Mouse (Mus musculus): ENCODE measurements around the gene Srgn. TPM values are rescaled to one million over a fixed set of nuclear protein-coding genes. Genes with fewer than 3 reads are reported as not detected.
A peak's percentile ranks its signal among the peaks of the same experiment; 100 is the strongest.
"Not testable (repeated sequence)": the region's sequence is repeated elsewhere in the genome, so short reads cannot be mapped to it uniquely, and the experiment has no call there.

Gene Srgn
- polyA plus RNA-seq, 1 experiment from 2014 or later: 8.2 TPM

GRCm38 (mm10) chr10:62481108-62481852 lies 46.0 kb downstream of the Srgn start:
- H3K4me2 ChIP-seq: no peak overlapping the region
- peaks cover 7% of the 10 kb centered on the region for H3K4me1 ChIP-seq
- H3K4me3 ChIP-seq: no peak overlapping the region
- no peak overlapping the region for H3K9ac ChIP-seq
- peaks cover 12% of the 10 kb centered on the region for H3K36me3 ChIP-seq
- WGBS: 74% methylated on average over 7 of the region's 7 CpGs
- H3K27ac ChIP-seq (replicated peaks): no peak overlapping the region
- ATAC-seq (ENCODE audit: extremely low read depth, insufficient number of reproducible peaks, low FRiP score, low TSS enrichment): no peak
- H3K9me3 ChIP-seq: no peaks in the 10 kb centered on the region
- no peaks in the 10 kb centered on the region for H3K27me3 ChIP-seq (replicated peaks)

- no peak overlapping the region for H3K9ac ChIP-seq
- ATAC-seq (ENCODE audit: extremely low read depth, insufficient number of reproducible peaks, low FRiP score, low TSS enrichment): no peak
- no peaks in the 10 kb centered on the region for H3K9me3 ChIP-seq
- H3K27ac ChIP-seq (replicated peaks): no peak overlapping the region
- no peaks in the 10 kb centered on the region for H3K27me3 ChIP-seq (replicated peaks)
- H3K36me3 ChIP-seq: peaks cover 19% of the 10 kb centered on the region
- H3K4me2 ChIP-seq: no peak overlapping the region
- WGBS: 74% methylated on average over 2 of the region's 2 CpGs
- peaks cover 2% of the 10 kb centered on the region; the same call in 1 of the 2 replicates for H3K4me1 ChIP-seq
- no peak overlapping the region for H3K4me3 ChIP-seq
Observed at GRCm38 (mm10) chr10:62476980-62477379, 50.3 kb downstream of the Srgn start.

DNA sequence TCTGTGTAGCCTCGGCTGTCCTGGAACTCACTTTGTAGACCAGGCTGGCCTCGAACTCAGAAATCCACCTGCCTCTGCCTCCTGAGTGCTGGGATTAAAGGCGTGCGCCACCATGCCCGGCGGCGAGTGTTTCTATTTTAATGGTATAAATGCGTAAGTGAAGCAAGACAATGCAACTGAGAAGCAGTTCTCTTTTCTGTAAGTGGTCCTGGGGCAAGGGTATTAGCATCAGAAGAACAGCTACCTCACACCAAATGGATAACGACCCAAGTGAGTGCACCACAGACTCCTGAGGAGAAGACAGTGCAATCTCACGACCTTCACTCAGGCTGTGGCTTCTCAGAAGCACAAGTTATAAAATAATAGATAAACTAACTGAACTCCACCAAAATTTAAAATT lies 52.3 kb downstream of the Srgn start:
- ATAC-seq (ENCODE audit: extremely low read depth, insufficient number of reproducible peaks, low FRiP score, low TSS enrichment): no peak
- WGBS: 86% methylated on average over 10 of the region's 10 CpGs
- no peak overlapping the region for H3K4me3 ChIP-seq
- H3K36me3 ChIP-seq: peaks cover 21% of the 10 kb centered on the region
- no peaks in the 10 kb centered on the region for H3K27me3 ChIP-seq (replicated peaks)
- peaks cover 12% of the 10 kb centered on the region for H3K4me1 ChIP-seq
- no peak overlapping the region for H3K4me2 ChIP-seq
- H3K9me3 ChIP-seq: no peaks in the 10 kb centered on the region
- no peak overlapping the region for H3K9ac ChIP-seq
- no peak overlapping the region for H3K27ac ChIP-seq (replicated peaks)

- H3K4me3 ChIP-seq: no peak overlapping the region
- H3K4me2 ChIP-seq: 0 out of 2 replicates have a peak overlapping the region, but pooled peaks have one; percentile 7
- H3K4me1 ChIP-seq: peaks cover 12% of the 10 kb centered on the region
- H3K36me3 ChIP-seq: peaks cover 32% of the 10 kb centered on the region
- H3K27me3 ChIP-seq (replicated peaks): no peaks in the 10 kb centered on the region
- WGBS: 28% methylated on average over 5 of the region's 5 CpGs
- peak overlapping the region; percentile 32; the same call in 1 of the 2 replicates for H3K27ac ChIP-seq (replicated peaks)
- H3K9me3 ChIP-seq: no peaks in the 10 kb centered on the region
- ATAC-seq (ENCODE audit: extremely low read depth, insufficient number of reproducible peaks, low FRiP score, low TSS enrichment): no peak
- no peak overlapping the region for H3K9ac ChIP-seq
Observed at GRCm38 (mm10) chr10:62471105-62471504, 56.1 kb downstream of the Srgn start.

DNA sequence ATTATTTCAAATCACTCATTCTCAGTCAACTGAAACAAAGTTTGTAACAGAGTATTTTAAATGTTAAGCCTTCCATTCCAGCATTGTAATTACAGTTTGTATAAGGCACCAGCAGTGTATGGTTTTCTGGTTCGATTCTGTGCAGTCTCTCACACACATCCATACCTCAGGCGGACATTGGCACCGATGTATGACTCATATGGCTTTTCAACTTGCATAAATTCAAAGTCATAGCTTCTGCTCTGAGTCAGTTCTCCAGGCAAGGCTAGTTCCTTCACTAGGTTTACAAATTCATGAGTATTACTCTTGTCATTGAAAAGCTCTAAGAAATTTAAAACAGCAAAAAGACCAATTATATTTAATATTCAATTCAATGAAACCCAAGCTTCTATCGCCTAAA lies 57.5 kb downstream of the Srgn start:
- Histone ChIP-seq H3K4me2 (no peak overlapping the region), H3K27ac (replicated peaks) (no peak overlapping the region), H3K9ac (no peak overlapping the region), H3K4me3 (no peak overlapping the region), H3K4me1 (peaks cover 12% of the 10 kb centered on the region), H3K36me3 (peaks cover 28% of the 10 kb centered on the region), H3K9me3 (no peaks in the 10 kb centered on the region), H3K27me3 (replicated peaks) (no peaks in the 10 kb centered on the region)
- ATAC-seq (ENCODE audit: extremely low read depth, insufficient number of reproducible peaks, low FRiP score, low TSS enrichment): no peak
- WGBS: 89% methylated on average over 4 of the region's 4 CpGs

GRCm38 (mm10) chr10:62461321-62461720 lies 65.9 kb downstream of the Srgn start:
- H3K27me3 ChIP-seq (replicated peaks): no peaks in the 10 kb centered on the region
- H3K36me3 ChIP-seq: peaks cover 72% of the 10 kb centered on the region
- no peak overlapping the region for H3K9ac ChIP-seq
- H3K4me1 ChIP-seq: no peaks in the 10 kb centered on the region
- H3K9me3 ChIP-seq: no peaks in the 10 kb centered on the region
- no peak overlapping the region for H3K4me2 ChIP-seq
- no peak overlapping the region for H3K4me3 ChIP-seq
- H3K27ac ChIP-seq (replicated peaks): no peak overlapping the region
- no peak for ATAC-seq (ENCODE audit: extremely low read depth, insufficient number of reproducible peaks, low FRiP score, low TSS enrichment)

DNA sequence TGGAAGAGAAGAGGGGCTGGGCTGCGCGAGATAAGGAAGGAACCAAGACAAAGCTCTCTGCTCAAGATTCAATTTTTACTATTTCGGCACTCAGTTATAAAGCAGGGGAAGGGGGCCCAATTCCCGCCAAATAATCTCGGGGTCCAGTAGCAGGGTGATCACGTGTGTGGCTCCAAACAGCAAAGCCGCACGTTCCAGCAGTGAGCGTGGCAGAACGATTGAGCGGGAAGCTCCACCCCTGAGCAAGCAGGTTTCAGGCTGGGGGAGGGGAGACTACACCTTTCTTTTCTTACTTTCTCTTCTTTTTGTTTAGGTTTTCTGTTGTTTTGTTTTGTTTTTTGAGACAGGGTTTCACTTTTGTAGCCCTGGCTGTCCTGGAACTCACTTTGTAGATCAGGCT lies 75.2 kb downstream of the Srgn start:
- Histone ChIP-seq H3K4me1 (peaks cover 19% of the 10 kb centered on the region), H3K36me3 (peaks cover 33% of the 10 kb centered on the region)
- not testable (repeated sequence) for ATAC-seq (ENCODE audit: extremely low read depth, insufficient number of reproducible peaks, low FRiP score, low TSS enrichment); H3K27me3 ChIP-seq (replicated peaks); H3K4me3 ChIP-seq; H3K27ac ChIP-seq (replicated peaks); H3K9me3 ChIP-seq; H3K4me2 ChIP-seq; H3K9ac ChIP-seq
- 62% methylated on average over 11 of the region's 11 CpGs for WGBS

DNA sequence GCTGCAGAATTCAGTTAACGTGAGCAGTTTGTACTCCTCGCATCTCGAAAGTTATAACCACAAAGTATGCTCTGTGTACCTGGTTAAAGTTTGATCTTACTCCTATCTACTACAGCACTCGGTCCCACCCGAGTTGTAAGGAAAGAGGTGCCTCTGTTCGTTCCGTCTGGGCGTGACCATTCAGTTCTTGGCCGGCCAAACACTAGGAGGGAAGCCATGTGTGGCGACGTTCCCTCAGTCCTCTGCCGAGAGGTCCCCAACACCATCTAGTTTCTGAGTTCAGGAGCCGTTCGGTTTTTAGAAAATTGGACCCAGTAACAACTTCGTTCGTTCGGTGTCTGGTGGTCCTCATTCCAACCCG lies 77.0 kb downstream of the Srgn start:
- peak overlapping the region; percentile 94 for H3K4me3 ChIP-seq
- ATAC-seq (ENCODE audit: extremely low read depth, insufficient number of reproducible peaks, low FRiP score, low TSS enrichment): no peak
- WGBS: 33% methylated on average over 18 of the region's 18 CpGs
- peak overlapping the region; percentile 99 for H3K9ac ChIP-seq
- no peaks in the 10 kb centered on the region for H3K9me3 ChIP-seq
- H3K27ac ChIP-seq (replicated peaks): peak overlapping the region; percentile 86
- peak overlapping the region; percentile 79 for H3K4me2 ChIP-seq
- H3K4me1 ChIP-seq: peaks cover 19% of the 10 kb centered on the region
- H3K36me3 ChIP-seq: peaks cover 35% of the 10 kb centered on the region
- no peaks in the 10 kb centered on the region for H3K27me3 ChIP-seq (replicated peaks)

DNA sequence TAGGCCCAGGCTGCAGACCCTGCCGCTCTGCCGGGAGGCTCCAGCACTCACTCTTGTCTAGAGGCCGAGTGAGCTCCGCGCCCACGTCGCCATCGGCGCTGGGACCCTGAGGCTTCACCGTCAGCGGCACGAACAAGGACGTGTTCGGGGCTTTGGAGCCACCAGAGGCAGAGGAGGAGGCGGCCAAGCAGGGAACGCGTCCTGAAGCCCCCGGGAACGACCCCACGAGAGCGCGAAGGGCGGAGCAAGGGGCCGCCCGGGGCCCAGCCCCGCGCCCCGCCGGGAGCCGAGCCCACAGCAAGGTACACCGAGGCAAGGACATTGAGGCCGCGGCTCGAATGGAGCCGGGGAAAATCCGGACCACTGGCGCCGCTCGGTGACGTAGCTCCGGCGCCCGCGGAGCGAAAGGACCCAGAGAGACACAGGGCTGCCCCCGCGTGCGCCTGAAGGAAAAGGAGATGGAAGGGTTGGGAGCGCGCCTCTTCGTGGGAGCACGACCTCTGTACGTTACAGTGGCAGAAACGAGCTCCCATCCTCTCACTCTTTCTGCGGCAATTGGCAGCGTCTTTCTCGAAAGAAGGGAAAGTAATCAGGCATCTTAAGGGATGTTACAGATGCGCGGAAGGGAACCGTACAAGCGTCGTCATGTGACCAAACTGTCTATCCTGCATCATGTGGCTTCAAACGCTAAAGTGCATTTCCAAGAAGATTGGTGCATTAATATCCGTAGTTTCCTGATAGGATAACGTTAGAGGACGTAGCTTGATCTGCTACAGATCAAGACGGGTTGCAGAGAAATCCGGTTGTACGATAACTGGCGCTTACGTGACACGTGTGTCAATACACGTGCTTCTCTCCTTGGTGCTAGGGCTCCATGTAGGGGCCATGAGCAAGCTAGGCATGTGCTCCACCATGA lies 77.6 kb downstream of the Srgn start, which contains the start of the genes 4930507D05Rik and Supv3l1:
TSS of gene 4930507D05Rik (plus strand) at position 126 of the 916 bp plus-strand sequence.
TSS of gene Supv3l1 (minus strand) at position 375 of the 916 bp plus-strand sequence.
- no peaks in the 10 kb centered on the region for H3K27me3 ChIP-seq (replicated peaks)
- peak; percentile 79 for ATAC-seq (ENCODE audit: extremely low read depth, insufficient number of reproducible peaks, low FRiP score, low TSS enrichment)
- peak within 1 kb of the TSS; percentile 99 for H3K9ac ChIP-seq
- H3K4me1 ChIP-seq: peaks cover 19% of the 10 kb centered on the region
- under 1% methylated on average over 73 of the region's 73 CpGs for WGBS
- peaks cover 38% of the 10 kb centered on the region for H3K36me3 ChIP-seq
- H3K4me2 ChIP-seq: peak within 1 kb of the TSS; percentile 79
- peak within 1 kb of the TSS; percentile 94 for H3K4me3 ChIP-seq
- peak within 1 kb of the TSS; percentile 86 for H3K27ac ChIP-seq (replicated peaks)
- no peaks in the 10 kb centered on the region for H3K9me3 ChIP-seq

All from heart, embryonic 13.5 days (tissue).